Mouse (Mus musculus): ENCODE measurements around the gene Rpp21. TPM values are rescaled to one million over a fixed set of nuclear protein-coding genes. Genes with fewer than 3 reads are reported as not detected.

Gene Rpp21
- total and polyA plus RNA-seq, 3 experiments = 22.5 to 53.8 (median 50.5) TPM

DNA sequence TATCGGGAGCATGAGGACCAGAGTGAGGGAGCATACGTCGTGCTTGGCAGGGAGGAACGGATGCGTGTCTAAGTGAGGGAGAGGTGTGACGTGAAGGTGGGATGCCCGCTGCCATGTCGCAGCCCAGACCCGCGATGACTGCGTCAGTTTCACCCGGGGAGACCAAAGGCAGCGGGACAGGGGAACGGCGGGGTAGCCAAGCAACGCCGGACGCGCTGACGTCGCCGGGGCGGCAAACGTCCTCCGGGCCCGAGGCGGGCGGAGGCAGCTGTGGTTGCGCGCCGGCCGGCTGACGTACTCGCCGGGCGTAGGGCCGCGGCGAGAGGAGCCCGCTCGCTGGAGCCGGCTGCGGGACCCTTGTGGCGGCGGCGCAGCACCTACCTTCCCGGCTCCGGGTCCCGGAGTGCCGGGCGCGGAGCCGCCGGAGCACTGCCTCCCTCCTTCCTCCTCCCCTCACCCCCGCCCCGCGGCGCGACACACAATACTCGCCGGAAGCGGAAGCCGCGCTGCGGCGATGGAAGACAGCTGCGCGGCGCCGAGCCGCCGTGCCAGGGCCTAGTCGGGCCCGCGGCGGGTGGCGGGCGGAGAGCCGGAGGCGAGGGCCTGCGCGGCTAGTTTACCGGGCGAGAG, 13.2 kb upstream of the Rpp21 start:
- Histone ChIP-seq H3K9me3 (replicated peaks; ENCODE audit: low read length) (no peaks in the 10 kb centered on the region), H3K4me3 (replicated peaks in 1 of 3; ENCODE audit: low read depth in 2 of 3, low read length in 2 of 3, poor library complexity in 1 of 3) (peak overlapping the region; percentile 91 to 95 (median 95)), H3K27me3 (replicated peaks) (no peaks in the 10 kb centered on the region), H3K9ac (ENCODE audit: insufficient read depth, low read depth) (peak overlapping the region; percentile 99), H3K4me1 (ENCODE audit: control insufficient read depth in 1 of 2, insufficient read depth in 2 of 2) (peaks cover 3 to 50% of the 10 kb centered on the region in 2 experiments; a peak in 3 of 4 replicates), H3K79me2 (replicated peaks; ENCODE audit: control insufficient read depth, extremely low read depth, insufficient read depth, poor library complexity, severe bottlenecking) (peaks cover 44% of the 10 kb centered on the region), H3K36me3 (replicated peaks in 1 of 2; ENCODE audit: control insufficient read depth in 1 of 2, insufficient read depth in 1 of 2, low read length in 1 of 2) (peaks cover 23 to 56% of the 10 kb centered on the region in 2 experiments), H3K4me2 (ENCODE audit: insufficient read depth, low read depth, poor library complexity, severe bottlenecking) (peak overlapping the region; percentile 93), H3K27ac (ENCODE audit: insufficient read depth, low read depth) (peak overlapping the region; percentile 82)
- in situ Hi-C loops (cut with MboI; ENCODE audit: low pct_ligation_motif_present, low pct_unique_long_range_greater_than_20kb, low sequenced_read_pairs) (no loop called here), dilution Hi-C loops (cut with MboI; ENCODE audit: extremely low pct_ligation_motif_present, extremely low pct_unique_long_range_greater_than_20kb, low sequenced_read_pairs) (no loop called here)
- peak; percentile 34; the same call in 1 of the 2 replicates for TF ChIP-seq SIN3A (IDR thresholded peaks at IDR 0.05; ENCODE audit: low read length)
- TF ChIP-seq ELF1 (IDR thresholded peaks at IDR 0.05; ENCODE audit: low read depth, low read length) = peak; percentile 87
- TF ChIP-seq JUN (IDR thresholded peaks at IDR 0.05; ENCODE audit: insufficient read depth, low read depth, low read length) = no peak
- TF ChIP-seq ZKSCAN1 (IDR thresholded peaks at IDR 0.05; ENCODE audit: borderline replicate concordance, low read depth, low read length) = no peak
- peak; percentile 93 for TF ChIP-seq MAZ (IDR thresholded peaks at IDR 0.05; ENCODE audit: low read depth, low read length)
- TF ChIP-seq MYC (IDR thresholded peaks at IDR 0.05; ENCODE audit: low read depth, low read length) = no peak
- TF ChIP-seq POLR2A (IDR thresholded peaks at IDR 0.05; ENCODE audit: low read depth, low read length) = peak; percentile 83
- peak; percentile 78 for TF ChIP-seq MXI1 (IDR thresholded peaks at IDR 0.05; ENCODE audit: low read depth, low read length)
- no peak; the same call in 1 of the 2 replicates for TF ChIP-seq IRF4 (IDR thresholded peaks at IDR 0.05; ENCODE audit: low read depth, low read length)
- TF ChIP-seq PAX5 (IDR thresholded peaks at IDR 0.05; ENCODE audit: low read length) = no peak
- peak; percentile 78; the same call in 1 of the 2 replicates for TF ChIP-seq ZMIZ1 (IDR thresholded peaks at IDR 0.05; ENCODE audit: low read depth, low read length)
- peak; percentile 58 for TF ChIP-seq MAX (IDR thresholded peaks at IDR 0.05; ENCODE audit: low read length)
- TF ChIP-seq GABPA (IDR thresholded peaks at IDR 0.05; ENCODE audit: insufficient replicate concordance, low read depth, low read length) = no peak
- TF ChIP-seq KAT2A (IDR thresholded peaks at IDR 0.05; ENCODE audit: insufficient replicate concordance, low read length) = 0 out of 2 replicates have a peak, but pooled peaks have one; percentile 31
- TF ChIP-seq HCFC1 (IDR thresholded peaks at IDR 0.05; ENCODE audit: low read depth, low read length) = peak; percentile 67
- peak; percentile 73; the same call in 1 of the 2 replicates for TF ChIP-seq NELFE (IDR thresholded peaks at IDR 0.05; ENCODE audit: low read depth, low read length)
- peak; percentile 77 for DNase-seq (ENCODE audit: extremely low read depth)

DNA sequence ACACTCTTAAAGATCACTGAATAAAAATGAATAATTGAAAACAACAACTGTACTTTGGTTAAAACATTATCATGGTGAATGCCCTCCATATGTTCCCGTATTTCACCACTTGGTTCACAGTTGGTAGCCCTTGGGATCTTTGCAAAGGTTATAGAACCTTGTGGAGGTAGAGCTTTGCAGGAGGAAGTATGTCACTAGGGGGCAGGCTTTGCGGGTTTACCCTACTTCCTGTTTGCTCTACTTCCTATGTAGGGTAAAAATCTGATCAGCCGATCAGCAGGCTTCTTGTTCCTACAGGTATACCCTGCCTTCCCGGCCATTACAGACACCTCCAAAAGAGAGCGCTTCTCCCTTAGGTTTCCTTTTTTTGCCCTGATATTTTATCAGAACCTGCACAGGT, 8.0 kb upstream of the Rpp21 start:
- in situ Hi-C loops (cut with MboI; ENCODE audit: low pct_ligation_motif_present, low pct_unique_long_range_greater_than_20kb, low sequenced_read_pairs) (no loop called here), dilution Hi-C loops (cut with MboI; ENCODE audit: extremely low pct_ligation_motif_present, extremely low pct_unique_long_range_greater_than_20kb, low sequenced_read_pairs) (no loop called here)
- peaks cover 56 to 78% of the 10 kb centered on the region in 2 experiments for H3K36me3 ChIP-seq (replicated peaks in 1 of 2; ENCODE audit: control insufficient read depth in 1 of 2, insufficient read depth in 1 of 2, low read length in 1 of 2)
- H3K27ac ChIP-seq (ENCODE audit: insufficient read depth, low read depth) = no peak overlapping the region; the same call in 1 of the 2 replicates
- H3K79me2 ChIP-seq (replicated peaks; ENCODE audit: control insufficient read depth, extremely low read depth, insufficient read depth, poor library complexity, severe bottlenecking) = peaks cover 7% of the 10 kb centered on the region
- no peak overlapping the region for H3K9ac ChIP-seq (ENCODE audit: insufficient read depth, low read depth)
- peaks cover 3 to 41% of the 10 kb centered on the region in 2 experiments; a peak in 3 of 4 replicates for H3K4me1 ChIP-seq (ENCODE audit: control insufficient read depth in 1 of 2, insufficient read depth in 2 of 2)
- H3K4me3 ChIP-seq (replicated peaks in 1 of 3; ENCODE audit: low read depth in 2 of 3, low read length in 2 of 3, poor library complexity in 1 of 3) = peak overlapping the region in 2 of 3 experiments; percentile 24 to 46
- H3K9me3 ChIP-seq (replicated peaks; ENCODE audit: low read length) = no peaks in the 10 kb centered on the region
- DNase-seq (ENCODE audit: extremely low read depth) = peak; percentile 77
- H3K27me3 ChIP-seq (replicated peaks) = no peaks in the 10 kb centered on the region
- peak overlapping the region; percentile 30; the same call in 1 of the 2 replicates for H3K4me2 ChIP-seq (ENCODE audit: insufficient read depth, low read depth, poor library complexity, severe bottlenecking)
- TF ChIP-seq MXI1 (IDR thresholded peaks at IDR 0.05; ENCODE audit: low read depth, low read length) (no peak), ZNF384 (IDR thresholded peaks at IDR 0.05; ENCODE audit: low read depth, low read length) (no peak), UBTF (IDR thresholded peaks at IDR 0.05; ENCODE audit: low read depth, low read length) (no peak), PAX5 (IDR thresholded peaks at IDR 0.05; ENCODE audit: low read length) (no peak), USF1 (IDR thresholded peaks at IDR 0.05; ENCODE audit: low read depth, low read length) (no peak), EP300 (IDR thresholded peaks at IDR 0.05; ENCODE audit: low read length) (no peak), POLR2A (IDR thresholded peaks at IDR 0.05; ENCODE audit: low read depth, low read length) (peak; percentile 38; the same call in 1 of the 2 replicates), CHD2 (IDR thresholded peaks at IDR 0.05; ENCODE audit: low read length) (no peak), GABPA (IDR thresholded peaks at IDR 0.05; ENCODE audit: insufficient replicate concordance, low read depth, low read length) (no peak), TBP (conservative IDR thresholded peaks at IDR 0.05; ENCODE audit: low read depth, low read length) (no peak), MAFK (IDR thresholded peaks at IDR 0.05; ENCODE audit: insufficient replicate concordance, low read length) (no peak), USF2 (conservative IDR thresholded peaks at IDR 0.05; ENCODE audit: low read depth, low read length) (no peak), KAT2A (IDR thresholded peaks at IDR 0.05; ENCODE audit: insufficient replicate concordance, low read length) (no peak), ETS1 (conservative IDR thresholded peaks at IDR 0.05; ENCODE audit: low read depth, low read length) (no peak), ZMIZ1 (IDR thresholded peaks at IDR 0.05; ENCODE audit: low read depth, low read length) (no peak), CHD1 (IDR thresholded peaks at IDR 0.05; ENCODE audit: low read depth, low read length) (no peak), HCFC1 (IDR thresholded peaks at IDR 0.05; ENCODE audit: low read depth, low read length) (peak; percentile 62), MEF2A (IDR thresholded peaks at IDR 0.05; ENCODE audit: borderline replicate concordance, low read depth, low read length) (no peak), RAD21 (IDR thresholded peaks at IDR 0.05; ENCODE audit: low read depth, low read length) (no peak), NELFE (IDR thresholded peaks at IDR 0.05; ENCODE audit: low read depth, low read length) (no peak), NRF1 (IDR thresholded peaks at IDR 0.05; ENCODE audit: low read depth, low read length) (no peak), ELF1 (IDR thresholded peaks at IDR 0.05; ENCODE audit: low read depth, low read length) (peak; percentile 91), MYC (IDR thresholded peaks at IDR 0.05; ENCODE audit: low read depth, low read length) (no peak)
